Mouse (Mus musculus) heart, embryonic 13.5 days (tissue): Measurements from ENCODE around the gene Fgf4. TPM values are rescaled to one million over a fixed set of nuclear protein-coding genes. Genes with fewer than 3 reads are reported as not detected.
A peak's percentile ranks its signal among the peaks of the same experiment; 100 is the strongest.
"Not testable (repeated sequence)": the region's sequence is repeated elsewhere in the genome, so short reads cannot be mapped to it uniquely, and the experiment has no call there.

Experiments
- ATAC-seq: fragments of 200-750 bp; cut with Nextera tagmentation; 2 replicates; pipeline ENCODE4 v1.8.0; 2017; ENCODE audit warnings: moderate TSS enrichment; ENCODE audit not compliant: insufficient number of reproducible peaks, low FRiP score, low TSS enrichment; ENCODE audit errors: extremely low read depth
- H3K27ac ChIP-seq: fragments of 300-500 bp; sonication (generic); replicated peaks from 2 replicates; pipeline ENCODE4 v1.5.1; 2015; ENCODE audit warnings: moderate library complexity, mild to moderate bottlenecking, inconsistent platforms
- H3K27me3 ChIP-seq: fragments of 300-500 bp; sonication (generic); replicated peaks from 2 replicates; pipeline ENCODE4 v1.6.1; 2015; ENCODE audit warnings: mild to moderate bottlenecking, inconsistent platforms
- H3K36me3 ChIP-seq: fragments of 300-500 bp; sonication (generic); 2 replicates; pipeline ENCODE4 v1.6.1; 2015; ENCODE audit warnings: mild to moderate bottlenecking, inconsistent platforms
- H3K4me1 ChIP-seq: fragments of 300-500 bp; sonication (generic); 2 replicates; pipeline ENCODE4 v1.6.1; 2015; ENCODE audit warnings: inconsistent platforms
- H3K4me2 ChIP-seq: fragments of 300-500 bp; sonication (generic); 2 replicates; pipeline ENCODE4 v1.6.1; 2015; ENCODE audit warnings: inconsistent platforms, mild to moderate bottlenecking, moderate library complexity
- H3K4me3 ChIP-seq: fragments of 300-500 bp; sonication (generic); 2 replicates; pipeline ENCODE4 v1.5.1; 2015; ENCODE audit warnings: moderate library complexity, mild to moderate bottlenecking, inconsistent platforms
- H3K9ac ChIP-seq: fragments of 300-500 bp; sonication (generic); 2 replicates; pipeline ENCODE4 v1.6.1; 2015; ENCODE audit warnings: inconsistent platforms, mild to moderate bottlenecking, moderate library complexity
- H3K9me3 ChIP-seq: fragments of 300-500 bp; sonication (generic); 2 replicates; pipeline ENCODE4 v1.6.1; 2016; ENCODE audit warnings: inconsistent platforms
- WGBS: fragments of 180-500 bp; shearing (Covaris S2); methylation state at CpG from one replicate; pipeline ENCODE4 v1.1.7; 2015; ENCODE audit warnings: mixed read lengths; 5-methylcytosine and 5-hydroxymethylcytosine counted together
- polyA plus RNA-seq: library from polyadenylated mRNA; unstranded; fragments of >200 nt; fragmentation: Nextera tagmentation; extraction: Ambion mirVana; gene quantifications from 2 replicates; pipeline ENCODE4 v1.2.1, GENCODE M21; 2015

Fgf4 gene
- polyA plus RNA-seq, 1 experiment from 2014 or later: not detected

GRCm38 (mm10) chr7:144894706-144895105, 47.5 kb downstream of the Fgf4 start:
- Histone ChIP-seq H3K27ac (no peak overlapping the region), H3K9me3 (no peaks in the 10 kb centered on the region), H3K36me3 (no peaks in the 10 kb centered on the region), H3K4me3 (peak overlapping the region; percentile 58; the same call in 1 of the 2 replicates), H3K27me3 (peaks cover 92% of the 10 kb centered on the region), H3K4me1 (peaks cover 28% of the 10 kb centered on the region), H3K9ac (no peak overlapping the region), H3K4me2 (peak overlapping the region; percentile 94)
- ATAC-seq: no peak
- WGBS: 4% methylated on average over 4 of the region's 4 CpGs

GRCm38 (mm10) chr7:144895305-144896111, 48.3 kb downstream of the Fgf4 start:
- 2% methylated on average over 37 of the region's 37 CpGs for WGBS
- Histone ChIP-seq H3K4me3 (peak overlapping the region; percentile 58), H3K36me3 (no peaks in the 10 kb centered on the region), H3K4me2 (peak overlapping the region; percentile 94), H3K9me3 (no peaks in the 10 kb centered on the region), H3K4me1 (peaks cover 28% of the 10 kb centered on the region), H3K27me3 (peaks cover 92% of the 10 kb centered on the region), H3K9ac (peak overlapping the region; percentile 77), H3K27ac (no peak overlapping the region)
- ATAC-seq: no peak

GRCm38 (mm10) chr7:144896294-144897218, 49.4 kb downstream of the Fgf4 start, which contains the start of gene Fgf15:
Gene Fgf15 (plus strand): TSS chr7:144896531.
- Histone ChIP-seq H3K9ac (peak within 1 kb of the TSS; percentile 77), H3K36me3 (no peaks in the 10 kb centered on the region), H3K27ac (no peak within 1 kb of the TSS), H3K27me3 (peaks cover 95% of the 10 kb centered on the region), H3K4me3 (peak within 1 kb of the TSS; percentile 58), H3K4me1 (peaks cover 28% of the 10 kb centered on the region), H3K4me2 (peak within 1 kb of the TSS; percentile 94), H3K9me3 (no peaks in the 10 kb centered on the region)
- whole genome bisulfite sequencing: under 1% methylated on average over 65 of the region's 65 CpGs
- no peak for ATAC-seq

GRCm38 (mm10) chr7:144898506-144898905, 51.3 kb downstream of the Fgf4 start:
- no peaks in the 10 kb centered on the region for H3K9me3 ChIP-seq
- no peak overlapping the region for H3K27ac ChIP-seq
- no peak overlapping the region for H3K9ac ChIP-seq
- no peak overlapping the region for H3K4me2 ChIP-seq
- ATAC-seq: no peak
- 46% methylated on average over 6 of the region's 6 CpGs for WGBS
- peaks cover 89% of the 10 kb centered on the region for H3K27me3 ChIP-seq
- H3K4me1 ChIP-seq: peaks cover 28% of the 10 kb centered on the region
- no peak overlapping the region for H3K4me3 ChIP-seq
- no peaks in the 10 kb centered on the region for H3K36me3 ChIP-seq

GRCm38 (mm10) chr7:144905514-144905913, 58.3 kb downstream of the Fgf4 start:
- H3K9me3 ChIP-seq, H3K27ac ChIP-seq, H3K4me2 ChIP-seq, H3K9ac ChIP-seq, ATAC-seq, H3K36me3 ChIP-seq, H3K4me3 ChIP-seq: not testable (repeated sequence)
- H3K4me1 ChIP-seq: peaks cover 12% of the 10 kb centered on the region
- H3K27me3 ChIP-seq: peaks cover 32% of the 10 kb centered on the region
- 85% methylated on average over 3 of the region's 3 CpGs for WGBS

GRCm38 (mm10) chr7:144906708-144907397, 59.7 kb downstream of the Fgf4 start:
- peaks cover 5% of the 10 kb centered on the region; the same call in 1 of the 2 replicates for H3K9me3 ChIP-seq
- 10% methylated on average over 28 of the region's 28 CpGs for WGBS
- ATAC-seq: peak; percentile 20; the same call in 1 of the 2 replicates
- H3K4me3 ChIP-seq: peak overlapping the region; percentile 15; the same call in 1 of the 2 replicates
- H3K27me3 ChIP-seq: peaks cover 19% of the 10 kb centered on the region
- no peak overlapping the region for H3K27ac ChIP-seq
- peaks cover 12% of the 10 kb centered on the region for H3K4me1 ChIP-seq
- H3K36me3 ChIP-seq: no peaks in the 10 kb centered on the region
- H3K9ac ChIP-seq: peak overlapping the region; percentile 61; the same call in 1 of the 2 replicates
- H3K4me2 ChIP-seq: peak overlapping the region; percentile 56

GRCm38 (mm10) chr7:144907793-144908192, 60.6 kb downstream of the Fgf4 start:
- peak overlapping the region; percentile 56; the same call in 1 of the 2 replicates for H3K4me2 ChIP-seq
- no peak overlapping the region for H3K9ac ChIP-seq
- H3K36me3 ChIP-seq: no peaks in the 10 kb centered on the region
- H3K9me3 ChIP-seq: peaks cover 5% of the 10 kb centered on the region; the same call in 1 of the 2 replicates
- H3K4me3 ChIP-seq: no peak overlapping the region
- H3K27me3 ChIP-seq: peaks cover 11% of the 10 kb centered on the region
- ATAC-seq: no peak
- no peak overlapping the region for H3K27ac ChIP-seq
- 7% methylated on average over 8 of the region's 8 CpGs for WGBS
- H3K4me1 ChIP-seq: peaks cover 12% of the 10 kb centered on the region

- Histone ChIP-seq H3K4me2 (peak overlapping the region; percentile 26; the same call in 1 of the 2 replicates), H3K27me3 (peaks cover 8% of the 10 kb centered on the region), H3K4me3 (no peak overlapping the region), H3K36me3 (no peaks in the 10 kb centered on the region), H3K4me1 (peaks cover 12% of the 10 kb centered on the region), H3K9me3 (peaks cover 5% of the 10 kb centered on the region; the same call in 1 of the 2 replicates), H3K9ac (no peak overlapping the region), H3K27ac (no peak overlapping the region)
- ATAC-seq: no peak
- WGBS: 28% methylated on average over 7 of the region's 7 CpGs
These were observed 61.5 kb downstream of the Fgf4 start for GRCm38 (mm10) chr7:144908705-144909104.

GRCm38 (mm10) chr7:144911121-144911520, 64.0 kb downstream of the Fgf4 start:
- no peak for ATAC-seq
- no peak overlapping the region for H3K4me3 ChIP-seq
- 59% methylated on average over 1 of the region's 1 CpGs for WGBS
- H3K27me3 ChIP-seq: 0 out of 2 replicates have a peak, but pooled peaks cover under 1% of the 10 kb centered on the region
- H3K4me1 ChIP-seq: peaks cover 23% of the 10 kb centered on the region
- H3K9ac ChIP-seq: no peak overlapping the region
- H3K4me2 ChIP-seq: no peak overlapping the region
- H3K36me3 ChIP-seq: no peaks in the 10 kb centered on the region
- no peaks in the 10 kb centered on the region for H3K9me3 ChIP-seq
- H3K27ac ChIP-seq: no peak overlapping the region

- no peak overlapping the region for H3K4me2 ChIP-seq
- H3K9ac ChIP-seq: no peak overlapping the region
- no peak overlapping the region for H3K27ac ChIP-seq
- no peaks in the 10 kb centered on the region for H3K27me3 ChIP-seq
- peaks cover 14% of the 10 kb centered on the region for H3K36me3 ChIP-seq
- 76% methylated on average over 4 of the region's 4 CpGs for WGBS
- no peak overlapping the region for H3K4me3 ChIP-seq
- no peaks in the 10 kb centered on the region for H3K9me3 ChIP-seq
- ATAC-seq: no peak
- H3K4me1 ChIP-seq: peaks cover 25% of the 10 kb centered on the region
These were observed 65.7 kb downstream of the Fgf4 start for GRCm38 (mm10) chr7:144912897-144913296.
